Mouse (Mus musculus): Measurements from ENCODE around the gene Adamts12.

- TF ChIP-seq POLR2A (IDR thresholded peaks at IDR 0.05; ENCODE audit: control insufficient read depth, extremely low read depth, insufficient read depth, low read length, poor library complexity) (no peak), CTCF (IDR thresholded peaks at IDR 0.05; ENCODE audit: borderline replicate concordance, control insufficient read depth, extremely low read depth, insufficient read depth, low read length, poor library complexity) (no peak)
These were observed 68.3 kb downstream of the Adamts12 start for GRCm38 (mm10) chr15:11132586-11133558.

All from thymus, adult 2 months (tissue).